Mouse (Mus musculus) kidney, postnatal 0 days (tissue): ENCODE results near the gene Zp1. TPM values are rescaled to one million over a fixed set of nuclear protein-coding genes. Genes with fewer than 3 reads are reported as not detected.

ENCODE experiments used
- ATAC-seq: fragments of 200-750 bp; cut with Nextera tagmentation; replicated peaks from 2 replicates; pipeline ENCODE4 v1.8.0; 2017; ENCODE audit warnings: low read depth, moderate number of reproducible peaks, moderate TSS enrichment, moderate library complexity; ENCODE audit not compliant: low FRiP score
- DNase-seq: peaks from one replicate; pipeline ENCODE4 v3.0.0-alpha.2; 2016; ENCODE audit warnings: low spot score
- H3K27ac ChIP-seq: fragments of 300-500 bp; sonication (generic); 2 replicates; pipeline ENCODE4 v1.5.1; 2014; ENCODE audit warnings: mild to moderate bottlenecking
- H3K27me3 ChIP-seq: fragments of 300-500 bp; sonication (generic); 2 replicates; pipeline ENCODE4 v1.6.1; 2014; ENCODE audit warnings: low read length, mixed read lengths; ENCODE audit not compliant: insufficient read depth
- H3K36me3 ChIP-seq: fragments of 300-500 bp; sonication (generic); 2 replicates; pipeline ENCODE4 v1.6.1; 2014; ENCODE audit warnings: low read length, mixed read lengths; ENCODE audit not compliant: insufficient read depth
- H3K4me1 ChIP-seq: fragments of 300-500 bp; sonication (generic); replicated peaks from 2 replicates; pipeline ENCODE4 v1.6.1; 2014; ENCODE audit warnings: antibody characterized with exemption, low read length, mixed read lengths; ENCODE audit not compliant: insufficient read depth
- H3K4me2 ChIP-seq: fragments of 300-500 bp; sonication (generic); 2 replicates; pipeline ENCODE4 v1.6.1; 2014; ENCODE audit warnings: mild to moderate bottlenecking, low read length, moderate library complexity, mixed read lengths
- H3K4me3 ChIP-seq: fragments of 300-500 bp; sonication (generic); replicated peaks from 2 replicates; pipeline ENCODE4 v1.5.1; 2014; ENCODE audit warnings: low read depth, low read length
- H3K9ac ChIP-seq: fragments of 300-500 bp; sonication (generic); 2 replicates; pipeline ENCODE4 v1.6.1; 2014; ENCODE audit warnings: low read depth, low read length
- H3K9me3 ChIP-seq: fragments of 300-500 bp; sonication (generic); replicated peaks from 2 replicates; pipeline ENCODE4 v1.6.1; 2016; ENCODE audit warnings: low read length, inconsistent platforms, mixed read lengths
- CTCF ChIP-seq: IDR thresholded peaks from 2 replicates; pipeline ENCODE4 v1.5.1; 2016; ENCODE audit warnings: antibody characterized with exemption, low read depth, mild to moderate bottlenecking, moderate library complexity
- WGBS: fragments of 180-500 bp; shearing (Covaris S2); extraction: QIAGEN DNeasy Blood & Tissue Kit; methylation state at CpG from one replicate; pipeline ENCODE4 v1.1.7; 2014; 5-methylcytosine and 5-hydroxymethylcytosine counted together
- polyA plus RNA-seq: library from polyadenylated mRNA; unstranded; fragments of >200 nt; fragmentation: Nextera tagmentation; extraction: Ambion mirVana; gene quantifications from 2 replicates; pipeline ENCODE4 v1.2.1, GENCODE M21; 2015

Gene Zp1
- polyA plus RNA-seq, result not detected in 2 replicates

- Histone ChIP-seq H3K27me3 (no peaks in the 10 kb centered on the region), H3K36me3 (no peaks in the 10 kb centered on the region), H3K27ac (no peak within 1 kb of the TSS), H3K4me1 (0 out of 2 replicates have a peak, but pooled peaks cover 3% of the 10 kb centered on the region), H3K9me3 (no peaks in the 10 kb centered on the region), H3K4me2 (no peak within 1 kb of the TSS), H3K9ac (no peak within 1 kb of the TSS), H3K4me3 (no peak within 1 kb of the TSS)
- 61% methylated on average over 2 of the region's 2 CpGs for WGBS
- no peak for DNase-seq
- ATAC-seq, result no peak
- TF ChIP-seq CTCF, result no peak
Observed at GRCm38 (mm10) chr19:10920532-10920931, at the start of gene Zp1. Gene Zp1, minus strand, starts transcription at chr19:10920632.

GRCm38 (mm10) chr19:10968578-10968977 is 48.1 kb upstream of the Zp1 start:
- no peak for TF ChIP-seq CTCF
- ATAC-seq (no peak), DNase-seq (no peak)
- Histone ChIP-seq H3K4me1 (peaks cover 1% of the 10 kb centered on the region; the same call in 1 of the 2 replicates), H3K36me3 (no peaks in the 10 kb centered on the region), H3K9me3 (no peaks in the 10 kb centered on the region), H3K9ac (no peak overlapping the region), H3K4me2 (no peak overlapping the region), H3K27ac (no peak overlapping the region), H3K4me3 (no peak overlapping the region), H3K27me3 (no peaks in the 10 kb centered on the region)
- 91% methylated on average over 7 of the region's 7 CpGs for WGBS

- WGBS, result 92% methylated on average over 7 of the region's 7 CpGs
- H3K27me3 ChIP-seq, result no peaks in the 10 kb centered on the region
- H3K27ac ChIP-seq, result no peak overlapping the region
- no peak for TF ChIP-seq CTCF
- no peak overlapping the region for H3K4me2 ChIP-seq
- H3K36me3 ChIP-seq, result no peaks in the 10 kb centered on the region
- ATAC-seq (no peak), DNase-seq (no peak)
- no peak overlapping the region for H3K9ac ChIP-seq
- no peaks in the 10 kb centered on the region for H3K9me3 ChIP-seq
- H3K4me3 ChIP-seq, result no peak overlapping the region
- H3K4me1 ChIP-seq, result no peaks in the 10 kb centered on the region
Observed at GRCm38 (mm10) chr19:10965721-10966120, 45.3 kb upstream of the Zp1 start.

- 47% methylated on average over 12 of the region's 12 CpGs for WGBS
- no peak; the same call in 1 of the 2 replicates for ATAC-seq
Observed at GRCm38 (mm10) chr19:10959978-10960346, 39.5 kb upstream of the Zp1 start.

GRCm38 (mm10) chr19:10959085-10959977 is 38.9 kb upstream of the Zp1 start:
- WGBS, result 31% methylated on average over 11 of the region's 11 CpGs
- no peak overlapping the region for H3K27ac ChIP-seq
- no peaks in the 10 kb centered on the region for H3K4me1 ChIP-seq
- no peak overlapping the region for H3K4me2 ChIP-seq
- H3K27me3 ChIP-seq, result no peaks in the 10 kb centered on the region
- H3K36me3 ChIP-seq, result no peaks in the 10 kb centered on the region
- peak; percentile 46 for ATAC-seq
- peak; percentile 88 for TF ChIP-seq CTCF
- no peak overlapping the region for H3K4me3 ChIP-seq
- peak; percentile 82 for DNase-seq
- no peak overlapping the region for H3K9ac ChIP-seq
- H3K9me3 ChIP-seq, result no peaks in the 10 kb centered on the region

More at GRCm38 (mm10) chr19:10959978-10960346, 39.5 kb upstream of the Zp1 start:
- no peak for TF ChIP-seq CTCF
- Histone ChIP-seq H3K27ac (no peak overlapping the region), H3K36me3 (no peaks in the 10 kb centered on the region), H3K27me3 (no peaks in the 10 kb centered on the region), H3K4me1 (no peaks in the 10 kb centered on the region), H3K9ac (no peak overlapping the region), H3K4me3 (no peak overlapping the region), H3K4me2 (no peak overlapping the region), H3K9me3 (no peaks in the 10 kb centered on the region)
- DNase-seq, result no peak

GRCm38 (mm10) chr19:10952021-10952939 is 31.8 kb upstream of the Zp1 start:
- no peaks in the 10 kb centered on the region for H3K27me3 ChIP-seq
- H3K27ac ChIP-seq, result peak overlapping the region; percentile 72
- peaks cover 8% of the 10 kb centered on the region for H3K4me1 ChIP-seq
- TF ChIP-seq CTCF, result no peak
- no peaks in the 10 kb centered on the region for H3K9me3 ChIP-seq
- no peak overlapping the region for H3K9ac ChIP-seq
- peak; percentile 55 for ATAC-seq
- H3K4me3 ChIP-seq, result no peak overlapping the region
- WGBS, result 47% methylated on average over 11 of the region's 11 CpGs
- H3K4me2 ChIP-seq, result peak overlapping the region; percentile 2; the same call in 1 of the 2 replicates
- DNase-seq, result peak; percentile 78
- no peaks in the 10 kb centered on the region for H3K36me3 ChIP-seq
